Mouse (Mus musculus): ENCODE data around the gene Nrcam.

Nrcam gene

DNA sequence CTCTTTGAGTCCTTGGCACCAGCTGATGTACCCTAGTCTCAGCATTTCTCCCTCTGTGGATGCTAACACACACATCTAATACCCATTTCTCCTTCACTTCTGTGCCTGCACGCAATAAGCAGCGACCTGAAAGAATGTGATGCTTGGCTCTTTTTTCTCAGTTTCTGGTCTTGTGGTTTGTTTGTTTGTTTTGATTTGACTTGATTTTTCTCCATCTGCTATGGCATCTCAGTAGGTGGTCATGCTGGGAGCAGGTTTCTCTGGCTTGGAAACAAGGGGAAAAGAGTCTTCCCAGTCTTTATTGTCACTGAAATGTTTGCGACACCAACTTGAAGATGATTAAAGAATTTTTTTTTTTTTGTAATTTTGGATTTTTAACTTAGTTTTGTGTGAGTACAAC is 192.8 kb downstream of the Nrcam start:
- no peak for DNase-seq

DNA sequence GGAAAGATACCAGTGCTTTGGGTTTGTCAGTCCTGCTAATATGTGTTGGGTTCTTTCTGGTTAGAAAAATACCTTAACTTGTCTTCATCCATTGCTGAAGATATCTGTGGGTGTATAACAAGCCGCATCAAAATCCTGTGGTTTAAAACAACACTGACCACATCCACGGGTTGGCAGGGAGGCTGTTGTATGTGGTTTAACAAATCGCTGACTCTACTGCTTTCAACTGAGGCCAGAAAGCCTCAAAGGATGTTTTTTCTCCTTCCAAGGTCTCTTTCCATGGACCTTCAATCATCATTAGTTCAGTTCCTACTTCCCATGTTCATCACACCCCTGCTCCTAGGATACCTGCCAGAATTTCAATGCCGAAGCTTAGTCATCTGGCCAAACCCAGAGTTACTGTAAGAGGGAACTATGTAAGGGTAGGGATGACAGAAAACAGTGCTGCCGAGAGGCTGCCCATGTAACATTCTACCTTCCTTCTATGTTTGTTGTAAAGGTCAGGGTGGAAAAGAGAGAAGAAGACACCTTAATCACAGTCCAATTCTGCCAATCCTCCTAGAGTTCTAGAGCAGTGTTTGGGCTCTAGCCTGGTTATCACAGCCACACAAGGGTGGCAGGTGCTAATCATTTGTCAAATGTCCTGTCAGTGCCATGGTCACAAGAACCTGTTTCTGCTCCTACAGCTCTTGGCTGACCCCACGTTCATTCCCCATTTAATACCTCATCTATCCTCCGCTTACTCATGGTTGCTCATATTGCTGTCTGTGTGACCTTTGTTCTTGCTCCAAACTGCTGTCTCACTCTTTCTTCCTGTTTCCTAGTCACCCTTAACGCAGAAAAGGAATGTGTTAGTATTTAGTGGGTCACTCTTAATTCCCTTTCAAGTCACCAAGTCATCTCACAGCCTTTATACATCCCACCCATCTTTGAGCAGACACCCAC is 196.2 kb downstream of the Nrcam start:
- DNase-seq, result peak; percentile 45

DNA sequence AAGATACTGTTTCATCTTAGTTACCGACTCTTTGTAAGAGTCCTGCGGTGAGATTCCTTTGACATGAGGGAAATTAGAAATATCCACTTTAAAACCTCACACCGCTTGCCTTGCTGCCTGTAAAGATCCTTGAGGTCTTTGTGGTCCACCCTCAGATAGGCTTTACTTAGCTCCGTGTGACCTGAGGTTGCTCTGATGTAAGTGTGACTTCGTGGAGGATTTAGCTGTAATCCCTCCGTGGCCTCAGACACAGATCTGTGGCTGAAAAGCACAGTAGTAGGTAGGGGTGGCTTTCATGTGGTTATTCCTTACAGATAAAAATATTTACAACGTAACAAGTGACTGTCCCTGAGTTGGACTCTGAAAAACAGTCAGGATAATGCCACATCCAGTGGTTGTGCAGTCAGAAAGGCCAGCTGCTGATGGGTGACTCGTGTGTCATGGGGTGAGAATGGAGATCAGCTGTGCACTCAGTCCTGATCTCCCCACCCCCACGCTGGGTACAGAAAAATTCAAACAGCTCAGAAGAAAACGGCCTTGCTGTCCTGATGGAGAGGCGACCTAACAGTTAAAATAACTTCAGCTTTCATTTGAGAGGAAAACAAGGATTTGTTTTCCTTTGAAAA is 199.8 kb downstream of the Nrcam start:
- DNase-seq, result no peak

DNA sequence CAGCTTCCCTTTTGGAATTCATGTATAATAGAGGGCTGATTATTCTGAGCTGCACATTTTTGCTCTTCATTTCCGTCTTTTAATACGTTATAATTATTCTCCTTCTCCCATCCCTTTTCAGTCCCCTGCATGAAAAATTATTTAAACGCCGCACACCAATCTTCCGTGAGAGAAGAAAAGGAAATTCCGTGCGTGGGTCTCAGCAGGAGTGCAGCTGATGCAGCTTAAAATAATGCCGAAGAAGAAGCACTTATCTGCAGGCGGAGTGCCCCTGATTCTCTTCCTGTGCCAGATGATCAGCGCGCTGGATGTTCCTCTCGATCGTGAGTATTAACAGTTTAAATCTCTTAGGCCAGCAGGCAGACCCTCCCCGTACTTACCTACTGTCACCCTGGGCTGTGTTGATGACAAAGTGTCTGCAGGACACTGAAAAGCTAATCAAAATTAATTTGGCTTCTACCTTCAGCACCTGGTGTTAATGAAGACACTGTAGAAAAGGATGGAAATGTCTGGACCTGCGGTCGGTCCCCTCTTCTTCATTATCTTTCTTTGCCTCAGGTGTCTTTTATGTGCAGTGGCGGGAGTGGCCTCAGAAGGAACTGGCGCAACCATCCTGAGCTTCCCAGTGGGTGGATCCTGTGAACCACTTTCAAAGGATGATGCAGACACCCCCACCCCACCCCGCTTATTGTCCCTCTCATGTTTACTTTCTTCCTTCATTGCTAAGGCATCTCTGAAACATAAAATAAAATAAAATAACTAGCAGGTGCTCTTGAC is 203.8 kb downstream of the Nrcam start:
- peak; percentile 42 for DNase-seq

DNA sequence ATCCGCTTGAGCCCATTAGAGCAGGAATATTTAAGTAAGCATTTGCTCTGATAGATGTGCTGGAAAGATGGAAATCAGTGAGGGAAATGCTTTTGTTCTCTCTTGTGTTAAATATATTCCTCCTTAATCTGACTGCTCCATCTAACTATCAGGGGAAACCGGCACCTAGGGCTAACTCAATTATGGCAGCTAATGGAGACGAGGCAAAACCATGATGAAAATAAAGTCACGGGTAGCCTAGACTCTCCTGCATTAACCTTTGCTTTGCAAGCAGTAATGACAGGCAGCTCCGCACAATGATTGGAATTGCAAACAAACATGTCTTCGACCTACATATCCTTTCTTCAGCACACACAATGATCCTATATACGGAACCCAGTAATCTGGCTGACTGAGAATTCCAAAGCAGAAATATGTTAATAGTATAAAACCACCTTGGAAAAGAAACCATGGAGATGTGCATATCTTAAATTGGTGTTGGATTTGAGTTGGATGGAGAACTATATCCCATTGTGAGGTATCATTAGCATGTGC is 205.5 kb downstream of the Nrcam start:
- DNase-seq, result no peak

DNA sequence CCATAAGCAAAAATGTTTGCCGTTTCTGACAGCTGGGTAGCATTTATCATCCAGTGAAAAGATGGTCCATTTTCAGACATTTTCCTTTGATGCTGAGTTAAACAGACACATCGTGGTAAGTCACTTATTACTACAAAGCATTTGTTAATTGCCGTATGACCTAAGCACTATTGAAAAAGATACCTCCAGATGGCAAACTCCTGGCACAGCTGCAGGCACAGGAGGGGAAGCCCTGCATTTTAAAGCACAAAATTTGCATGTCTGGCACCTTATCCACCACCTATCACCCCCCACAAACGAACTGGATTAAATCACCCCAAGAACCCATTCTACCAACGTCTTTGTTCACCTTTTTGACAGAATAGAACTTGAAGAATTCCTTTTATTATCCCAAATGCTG is 206.9 kb downstream of the Nrcam start:
- DNase-seq, result no peak

DNA sequence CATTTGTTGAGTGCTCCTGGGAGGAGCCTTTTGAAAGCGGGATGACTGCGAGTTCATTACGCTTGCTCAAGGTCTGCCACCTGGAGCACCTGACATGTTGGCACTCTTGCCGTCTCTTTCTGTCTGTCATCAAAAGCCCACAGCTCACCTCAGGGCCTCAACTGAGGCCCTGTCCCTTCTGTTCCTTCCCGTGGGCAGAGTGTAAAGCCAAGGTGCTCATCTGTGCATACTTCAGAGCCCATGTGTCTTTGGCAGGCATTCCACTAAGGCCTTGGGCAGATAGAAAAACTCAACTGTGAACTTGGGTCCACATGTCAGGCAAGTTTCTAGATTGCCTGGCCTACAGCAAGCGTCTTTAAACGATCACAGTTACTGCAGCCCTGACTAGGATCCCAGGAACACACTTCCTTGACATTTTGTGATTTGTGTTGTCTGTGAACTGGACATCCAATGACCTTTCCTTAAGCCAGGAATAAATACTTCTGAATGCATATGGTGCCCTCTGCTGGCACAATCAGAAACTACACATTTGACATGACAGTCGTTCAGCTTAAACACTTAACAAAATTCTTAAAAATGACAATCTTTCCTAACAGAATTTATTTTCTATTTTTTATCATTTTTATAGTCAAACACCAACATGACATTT is 219.2 kb downstream of the Nrcam start:
- DNase-seq, result peak; percentile 79

DNA sequence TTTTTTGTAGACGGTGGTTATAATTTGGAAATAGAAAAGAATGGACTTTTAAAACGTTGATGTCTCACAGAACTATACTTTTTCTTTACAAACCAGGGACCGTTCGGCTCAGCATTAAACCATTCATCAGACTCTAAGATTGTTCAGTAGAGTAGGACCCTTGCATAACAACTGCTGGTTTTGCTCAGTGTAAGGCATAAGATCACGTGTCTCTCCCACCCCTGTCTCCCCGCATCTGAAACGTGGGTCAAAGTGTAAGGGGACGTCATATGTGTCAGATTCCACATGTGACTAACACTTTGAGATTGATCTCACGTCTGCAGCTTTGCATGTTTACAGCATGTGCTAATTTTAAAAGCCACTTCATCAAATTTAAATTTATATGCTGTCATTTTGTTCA is 219.8 kb downstream of the Nrcam start:
- DNase-seq, result no peak

DNA sequence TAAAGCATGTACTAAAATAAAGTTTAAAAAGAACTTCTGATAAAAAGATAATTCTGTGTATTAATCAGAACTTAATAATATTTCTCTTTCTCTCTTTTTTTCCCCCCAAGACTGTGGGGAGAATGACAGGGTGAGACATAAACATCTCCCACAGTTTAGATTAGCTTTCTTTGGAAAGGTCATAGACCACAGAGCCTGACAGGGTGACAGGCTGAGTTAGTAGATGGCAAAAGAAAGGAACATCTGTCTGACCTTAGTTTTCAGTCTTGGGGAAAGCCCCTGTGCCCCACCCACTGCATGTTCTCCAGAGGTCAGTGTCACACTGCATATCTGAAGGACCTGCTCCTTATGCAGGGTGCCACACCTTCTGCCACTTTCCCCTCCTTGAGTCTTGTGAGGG is 222.9 kb downstream of the Nrcam start:
- no peak for DNase-seq

DNA sequence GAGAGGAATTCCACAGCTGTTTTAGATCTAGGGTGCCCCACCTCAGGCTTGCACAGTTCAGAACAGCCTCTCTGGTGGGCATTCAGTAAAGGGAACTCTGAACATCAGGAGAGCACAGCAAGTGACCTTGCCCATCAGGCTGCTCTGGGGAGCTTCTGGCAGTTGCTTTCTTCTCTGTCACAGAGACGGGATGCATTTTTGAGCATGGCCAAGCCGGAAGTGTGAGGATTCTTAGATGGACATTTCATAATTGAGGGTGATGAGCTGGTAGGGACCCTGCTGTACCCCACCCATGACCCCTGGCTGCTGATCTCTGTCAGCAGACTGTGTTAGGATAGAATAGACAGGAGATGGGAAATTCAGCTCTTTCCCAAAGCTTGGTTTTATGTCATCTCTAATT is 225.4 kb downstream of the Nrcam start:
- no peak for DNase-seq

DNA sequence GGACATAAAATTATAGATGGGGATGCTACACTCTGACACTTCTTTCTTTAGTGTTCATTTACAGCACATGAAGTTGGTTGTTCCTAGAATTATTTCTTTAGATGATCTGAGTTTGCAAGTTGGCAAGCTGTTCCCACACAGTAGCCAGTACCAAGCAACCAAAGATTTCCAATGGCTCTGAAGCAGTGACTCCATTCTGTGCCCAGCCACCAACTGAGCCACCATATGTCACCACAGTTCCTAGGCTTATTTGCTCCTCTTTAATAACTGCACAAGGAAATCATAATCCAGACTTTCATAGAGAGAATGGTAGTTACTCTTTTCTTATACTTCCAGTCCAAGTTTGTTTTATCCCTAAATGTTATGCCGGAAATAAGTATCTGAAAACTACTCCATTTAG is 226.1 kb downstream of the Nrcam start:
- no peak for DNase-seq

DNA sequence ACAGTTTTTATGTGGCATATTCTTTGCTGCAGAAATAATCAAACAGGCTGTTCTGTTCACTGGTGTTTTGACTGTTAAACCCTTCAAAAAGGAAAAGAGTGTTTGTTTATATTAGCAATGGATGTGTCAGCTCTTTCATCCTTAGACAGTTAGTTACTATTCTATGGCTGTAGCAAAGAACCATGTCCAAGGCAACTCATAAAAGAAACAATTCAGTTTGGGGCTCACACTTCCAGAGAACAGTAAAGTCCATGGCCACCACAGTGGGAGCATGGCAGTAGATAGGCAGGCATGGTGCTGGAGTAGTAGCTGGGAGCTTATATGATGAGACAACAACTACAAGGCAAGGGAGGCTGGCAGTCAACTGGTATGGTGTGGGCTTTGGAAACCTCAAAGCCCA is 231.3 kb downstream of the Nrcam start:
- no peak for DNase-seq

DNA sequence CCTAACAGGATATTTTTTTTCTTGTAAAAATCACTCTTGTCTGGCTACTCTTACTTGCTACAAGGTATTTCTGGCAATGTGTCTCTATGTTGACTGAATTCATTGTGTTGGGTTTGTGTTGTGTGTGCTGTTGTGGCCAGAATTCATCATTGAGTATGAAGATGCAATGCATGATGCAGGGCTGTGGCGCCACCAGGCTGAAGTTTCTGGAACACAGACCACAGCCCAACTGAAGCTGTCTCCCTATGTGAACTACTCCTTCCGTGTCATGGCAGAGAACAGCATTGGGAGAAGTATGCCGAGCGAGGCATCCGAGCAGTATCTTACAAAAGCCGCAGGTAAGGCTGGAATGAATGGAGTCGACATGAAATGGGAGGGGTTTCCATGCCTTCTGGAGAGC is 241.4 kb downstream of the Nrcam start:
- DNase-seq, result no peak

DNA sequence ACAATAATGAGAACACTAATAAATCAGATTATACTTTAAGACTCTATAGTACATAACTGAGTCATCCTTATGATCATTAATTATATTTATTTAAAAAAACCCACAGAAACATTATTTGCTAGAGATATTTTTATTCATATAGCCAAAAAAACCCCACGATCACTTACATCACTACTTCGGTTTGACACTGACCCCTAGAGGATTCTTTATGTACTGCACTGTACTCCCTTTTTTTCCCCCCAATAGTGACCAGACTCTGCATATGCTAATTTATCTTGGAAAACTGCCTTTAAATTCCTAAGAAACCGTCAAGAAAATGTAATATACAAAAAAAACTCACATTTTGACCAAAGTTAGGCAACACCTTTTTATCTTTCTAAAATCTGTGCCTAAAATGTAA is 244.0 kb downstream of the Nrcam start:
- DNase-seq, result no peak

DNA sequence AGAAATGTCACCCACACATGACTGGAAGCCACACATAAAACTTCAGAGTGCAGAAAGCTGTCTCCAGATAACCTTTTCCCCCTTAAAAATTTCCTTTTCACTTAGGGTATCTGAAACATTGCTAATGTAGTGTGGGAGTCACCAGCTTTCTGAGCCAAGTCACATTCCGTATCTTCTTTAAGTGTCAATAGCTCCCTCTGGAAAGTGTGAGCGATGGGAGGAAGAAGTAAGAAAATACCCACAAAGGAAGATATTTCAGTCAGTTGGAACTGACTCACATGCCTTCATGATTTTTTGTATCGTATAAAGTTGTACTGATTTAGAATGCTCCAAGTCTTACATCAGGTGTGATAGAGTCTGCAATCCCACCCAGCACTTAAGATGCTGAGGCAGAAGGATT is 245.5 kb downstream of the Nrcam start:
- no peak for DNase-seq

DNA sequence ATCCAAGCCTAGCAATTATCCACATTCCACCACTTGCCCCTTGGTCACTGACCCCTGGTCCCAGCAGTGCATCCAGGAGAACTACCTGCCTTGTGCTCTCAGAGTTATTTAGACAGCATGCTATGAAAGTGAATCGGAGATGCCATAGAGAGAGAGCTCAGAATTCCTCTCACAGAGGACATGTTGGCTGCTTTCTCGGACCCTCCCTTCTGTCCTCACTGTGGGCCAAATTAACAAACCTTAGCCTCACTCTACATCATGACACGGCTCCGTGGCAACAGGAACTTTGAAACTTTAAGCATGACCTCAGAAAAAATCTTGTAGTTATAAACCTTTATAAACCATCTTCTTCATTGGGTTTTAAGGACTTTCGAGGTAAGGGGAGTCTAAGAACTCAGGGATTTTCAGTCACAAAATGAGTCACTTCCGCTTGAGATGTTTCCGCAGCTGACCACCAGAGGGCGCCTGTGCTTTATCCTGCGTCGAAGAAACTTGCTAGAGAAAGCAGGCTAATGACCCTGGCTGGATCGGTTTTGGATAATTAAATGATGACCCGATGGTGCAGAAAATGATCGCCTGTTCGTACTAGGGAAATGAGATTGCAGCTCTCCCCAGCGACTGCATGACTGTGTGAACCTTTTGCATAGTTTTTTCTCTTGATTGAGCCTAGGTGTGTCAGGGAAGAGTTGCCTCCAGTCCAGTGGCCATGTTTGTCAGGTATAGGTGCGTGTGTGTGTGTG is 272.9 kb downstream of the Nrcam start:
- DNase-seq, result peak; percentile 33

DNA sequence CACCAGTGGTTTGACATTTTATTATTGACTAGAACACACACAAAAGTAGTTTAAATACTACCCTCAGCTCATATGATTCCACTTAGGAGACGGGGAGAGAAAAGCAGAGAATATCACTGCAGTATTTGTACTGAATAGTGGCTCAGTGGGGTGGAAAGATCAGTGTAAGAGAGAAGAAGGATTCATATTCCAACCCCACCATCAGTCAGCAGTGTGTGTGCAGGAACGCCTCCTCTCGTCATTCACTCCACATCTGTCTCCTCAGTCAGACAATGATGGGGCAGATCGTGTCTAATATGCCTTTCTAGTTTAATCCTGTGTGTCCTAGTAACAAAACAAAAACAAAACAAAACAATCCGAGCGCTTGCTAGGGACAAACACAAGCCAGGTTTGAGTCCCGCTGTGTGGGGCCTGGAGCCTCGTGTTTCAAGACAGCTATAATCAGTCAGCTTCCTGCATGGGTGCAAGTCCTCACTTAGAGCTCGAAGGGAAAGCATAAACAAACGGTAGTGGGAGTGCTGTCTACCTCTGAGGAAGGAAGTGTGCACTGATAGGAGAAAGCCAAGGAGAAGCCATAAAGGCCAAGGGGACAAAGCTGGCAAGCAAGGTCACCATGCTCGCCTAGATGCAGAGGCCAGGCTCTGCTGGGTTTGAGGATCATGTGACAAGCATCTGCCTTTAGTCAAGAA is 273.7 kb downstream of the Nrcam start:
- no peak for DNase-seq

DNA sequence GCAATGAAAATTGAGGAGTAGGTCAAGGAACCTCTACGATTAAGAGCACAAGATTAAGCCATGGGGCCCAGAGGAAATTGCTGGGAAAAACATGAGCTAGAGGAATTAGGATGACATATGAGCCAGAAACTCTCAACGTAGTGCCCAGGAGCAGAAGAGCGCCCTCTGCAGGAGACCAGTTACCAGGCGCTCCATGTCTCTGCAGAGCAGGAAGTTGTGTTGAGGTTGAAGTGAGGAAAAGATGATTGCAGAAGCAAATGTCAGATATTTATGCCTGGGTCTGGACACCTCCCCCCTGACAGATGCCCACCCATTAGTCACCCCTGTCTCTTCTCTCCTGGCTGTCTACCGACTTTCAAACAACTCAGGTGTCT is 274.3 kb downstream of the Nrcam start:
- no peak for DNase-seq

DNA sequence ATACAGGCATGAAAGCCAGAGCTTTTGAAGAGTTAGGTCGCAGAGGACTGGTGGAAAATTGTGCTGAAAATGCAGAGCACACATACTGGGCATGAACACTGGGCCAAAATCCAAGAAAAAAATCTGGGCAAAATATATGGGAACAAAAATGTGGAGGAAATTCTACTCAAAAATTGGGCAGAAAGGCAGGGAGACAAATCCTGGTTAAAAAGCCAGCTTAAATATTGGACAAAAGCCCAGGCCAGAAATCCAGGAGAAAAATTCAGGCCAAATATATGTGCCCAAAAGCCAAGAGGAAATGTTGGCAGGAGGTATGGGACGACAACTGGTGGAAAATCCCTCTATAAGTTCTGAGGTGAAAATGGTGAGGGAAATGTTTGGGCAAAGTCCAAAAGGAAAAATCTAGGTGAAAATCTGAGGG is 288.3 kb downstream of the Nrcam start:
- DNase-seq, result no peak

DNA sequence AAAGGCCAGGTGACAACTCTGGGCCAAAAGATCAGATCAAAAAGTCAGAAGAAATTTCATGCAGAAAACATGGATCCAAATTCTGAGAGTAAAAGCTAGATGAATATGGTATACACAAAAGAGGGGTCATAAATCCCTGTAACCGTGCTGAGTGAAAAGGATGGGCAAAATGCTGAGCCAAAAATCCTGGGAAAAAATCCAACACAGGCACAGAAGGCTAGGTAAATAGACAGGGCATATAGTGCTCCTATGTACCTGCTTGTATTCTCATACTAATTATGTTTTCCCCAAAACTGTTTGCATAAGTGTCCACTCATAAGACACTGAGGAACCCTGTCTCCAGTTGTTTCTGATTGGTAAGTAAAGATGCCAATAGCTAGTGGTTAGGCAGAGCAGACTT is 288.8 kb downstream of the Nrcam start:
- DNase-seq, result no peak

DNA sequence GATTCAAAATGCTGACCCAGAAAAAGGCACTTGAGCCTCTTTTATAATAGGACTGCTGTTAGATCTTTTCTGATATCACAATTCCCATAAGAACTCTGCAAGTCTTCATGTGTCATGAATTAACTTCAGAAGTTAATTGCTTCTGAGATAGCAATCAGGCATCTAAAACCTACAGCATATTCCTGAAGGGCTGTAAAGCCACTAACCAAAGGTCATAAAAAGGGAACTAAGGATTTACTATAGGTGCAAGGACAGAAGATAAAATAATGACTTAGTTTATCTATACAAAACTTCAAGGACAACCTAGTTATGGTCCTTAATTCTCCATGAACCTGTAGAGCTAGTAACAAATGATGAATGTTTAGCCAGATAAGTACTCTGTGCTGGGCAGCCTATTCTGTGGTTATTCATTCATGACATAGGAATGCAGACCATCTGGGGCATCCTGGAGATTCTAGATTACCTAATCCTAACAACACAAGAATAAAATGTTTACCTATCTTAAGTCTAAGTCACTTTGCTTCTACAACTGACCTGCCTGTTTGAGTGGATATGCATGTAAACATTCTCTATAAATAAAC is 310.7 kb downstream of the Nrcam start:
- no peak for DNase-seq

All from right cerebral cortex, adult 18-20 months (tissue).